Mouse (Mus musculus) embryonic facial prominence, embryonic 10.5 days (tissue): ENCODE data around the gene Noxo1. TPM values are rescaled to one million over a fixed set of nuclear protein-coding genes. Genes with fewer than 3 reads are reported as not detected.

Source experiments
- DNase-seq: peaks from one replicate; pipeline ENCODE4 v3.0.0-alpha.2; 2017; ENCODE audit warnings: low spot score
- H3K27ac ChIP-seq: fragments of 300-500 bp; sonication (generic); replicated peaks from 2 replicates; pipeline ENCODE4 v1.5.1; 2016; ENCODE audit warnings: mild to moderate bottlenecking
- H3K27me3 ChIP-seq: fragments of 300-500 bp; sonication (generic); replicated peaks from 2 replicates; pipeline ENCODE4 v1.6.1; 2016; ENCODE audit warnings: low read depth, mild to moderate bottlenecking; ENCODE audit not compliant: poor library complexity, severe bottlenecking
- H3K36me3 ChIP-seq: fragments of 300-500 bp; sonication (generic); replicated peaks from 2 replicates; pipeline ENCODE4 v1.6.1; 2016; ENCODE audit warnings: mild to moderate bottlenecking, moderate library complexity
- H3K4me1 ChIP-seq: fragments of 300-500 bp; sonication (generic); 2 replicates; pipeline ENCODE4 v1.6.1; 2016
- H3K4me3 ChIP-seq: fragments of 300-500 bp; sonication (generic); 2 replicates; pipeline ENCODE4 v1.5.1; 2016; ENCODE audit warnings: mild to moderate bottlenecking, moderate library complexity
- H3K9me3 ChIP-seq: fragments of 300-500 bp; sonication (generic); 2 replicates; pipeline ENCODE4 v1.6.1; 2016; ENCODE audit warnings: mild to moderate bottlenecking
- WGBS: fragments of 180-500 bp; shearing (Covaris S2); methylation state at CpG from one replicate; pipeline ENCODE4 v1.1.7; 2016; 5-methylcytosine and 5-hydroxymethylcytosine counted together
- polyA plus RNA-seq: library from polyadenylated mRNA; unstranded; fragments of >200 nt; fragmentation: Nextera tagmentation; extraction: Ambion mirVana; gene quantifications from 2 replicates; pipeline ENCODE4 v1.2.1, GENCODE M21; 2016

Gene Noxo1
- 0.72 and 1.9 TPM in 2 replicates for polyA plus RNA-seq

DNA sequence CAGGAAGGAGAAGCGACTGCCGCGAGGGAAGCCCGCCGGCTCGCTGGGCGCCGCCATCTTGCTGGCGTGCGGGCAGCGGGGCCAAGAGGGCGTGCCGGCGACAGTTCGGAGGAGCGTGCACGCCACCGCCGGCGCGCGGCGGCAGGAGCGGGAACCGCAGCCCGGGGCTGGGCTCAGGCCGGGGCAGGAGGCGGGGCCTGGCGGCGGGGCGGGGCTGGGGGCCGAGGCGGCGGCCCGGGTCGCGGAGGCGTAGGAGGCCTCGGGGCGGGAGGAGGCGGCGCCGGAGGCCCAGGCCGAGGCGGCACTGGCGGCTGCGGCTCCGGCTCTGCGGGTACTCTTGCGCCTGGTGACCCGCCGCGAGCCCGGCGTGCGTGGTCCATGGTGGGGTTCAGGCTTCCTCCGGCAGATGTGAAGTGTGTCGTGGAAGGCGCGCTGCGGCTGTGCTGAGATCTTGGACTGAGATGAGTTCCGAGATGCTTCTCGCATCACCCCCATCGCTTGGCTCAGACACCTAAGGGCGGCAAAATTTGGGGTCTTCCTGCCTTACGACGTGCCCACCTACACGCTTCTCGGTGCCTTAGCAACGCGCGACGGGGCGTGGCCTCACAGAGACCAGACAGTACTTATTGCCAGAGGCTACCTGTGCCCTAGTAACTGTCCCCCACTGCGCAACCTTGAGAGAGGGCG is at the start of gene Noxo1, which contains the start of gene Gfer:
TSS of gene Noxo1 (plus strand) at position 224 of the 687 bp plus-strand sequence.
TSS of gene Gfer (minus strand) at position 146 of the 687 bp plus-strand sequence.
- H3K27me3 ChIP-seq, result peaks cover 9% of the 10 kb centered on the region
- H3K36me3 ChIP-seq, result peaks cover 43% of the 10 kb centered on the region
- peak; percentile 94 for DNase-seq
- under 1% methylated on average over 76 of the region's 76 CpGs for WGBS
- H3K27ac ChIP-seq, result peak within 1 kb of the TSS; percentile 93
- peaks cover 39% of the 10 kb centered on the region for H3K4me1 ChIP-seq
- peak within 1 kb of the TSS; percentile 91 for H3K4me3 ChIP-seq
- H3K9me3 ChIP-seq, result no peaks in the 10 kb centered on the region

DNA sequence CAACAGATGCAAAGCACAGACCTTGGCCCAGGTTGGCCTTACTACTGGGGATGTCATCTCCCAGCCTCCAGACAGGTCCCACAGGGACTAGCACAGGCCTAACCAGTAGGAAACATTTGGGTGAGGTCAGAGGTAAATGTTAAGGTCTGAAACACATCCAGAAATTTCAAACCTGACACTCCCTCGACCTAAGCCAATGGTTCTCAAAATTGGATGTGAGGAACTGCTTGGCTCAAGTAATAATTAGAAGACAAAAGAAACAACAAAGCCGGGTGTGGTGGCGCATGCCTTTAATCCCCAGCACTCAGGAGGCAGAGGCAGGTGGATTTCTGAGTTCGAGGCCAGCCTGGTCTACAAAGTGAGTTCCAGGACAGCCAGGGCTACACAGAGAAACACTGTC is 49.7 kb upstream of the Noxo1 start:
- Histone ChIP-seq H3K36me3 (peaks cover 18% of the 10 kb centered on the region), H3K9me3 (no peaks in the 10 kb centered on the region), H3K4me1 (peaks cover 67% of the 10 kb centered on the region), H3K27me3 (peaks cover 39% of the 10 kb centered on the region), H3K4me3 (no peak overlapping the region), H3K27ac (no peak overlapping the region)
- 84% methylated on average over 4 of the region's 4 CpGs for WGBS
- DNase-seq, result no peak

DNA sequence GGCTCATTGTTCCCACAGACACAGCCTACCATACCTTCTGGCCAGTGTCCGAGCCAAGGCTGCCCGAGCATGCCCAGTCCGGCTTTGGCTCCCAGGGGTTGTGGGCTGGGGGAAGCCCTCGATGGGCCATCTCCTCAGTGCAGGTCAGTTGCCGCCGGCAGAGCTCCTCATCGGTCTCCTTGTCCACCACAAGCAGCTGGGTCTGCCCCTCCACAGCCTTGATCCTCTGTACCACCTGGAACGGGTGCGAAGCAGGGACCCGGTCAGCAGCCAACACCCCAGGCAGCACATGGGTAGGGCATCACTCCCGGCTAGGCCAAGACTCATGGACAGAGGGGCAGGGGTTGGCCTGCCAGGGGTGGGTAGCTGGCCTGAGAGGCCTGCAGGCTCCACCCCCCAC is 48.5 kb upstream of the Noxo1 start:
- peaks cover 49% of the 10 kb centered on the region for H3K27me3 ChIP-seq
- no peaks in the 10 kb centered on the region for H3K9me3 ChIP-seq
- 86% methylated on average over 11 of the region's 11 CpGs for WGBS
- peaks cover 8% of the 10 kb centered on the region; the same call in 1 of the 2 replicates for H3K36me3 ChIP-seq
- peak overlapping the region; percentile 88; the same call in 1 of the 2 replicates for H3K4me3 ChIP-seq
- H3K27ac ChIP-seq, result 0 out of 2 replicates have a peak overlapping the region, but pooled peaks have one; percentile 5
- peaks cover 63% of the 10 kb centered on the region for H3K4me1 ChIP-seq
- DNase-seq, result no peak

DNA sequence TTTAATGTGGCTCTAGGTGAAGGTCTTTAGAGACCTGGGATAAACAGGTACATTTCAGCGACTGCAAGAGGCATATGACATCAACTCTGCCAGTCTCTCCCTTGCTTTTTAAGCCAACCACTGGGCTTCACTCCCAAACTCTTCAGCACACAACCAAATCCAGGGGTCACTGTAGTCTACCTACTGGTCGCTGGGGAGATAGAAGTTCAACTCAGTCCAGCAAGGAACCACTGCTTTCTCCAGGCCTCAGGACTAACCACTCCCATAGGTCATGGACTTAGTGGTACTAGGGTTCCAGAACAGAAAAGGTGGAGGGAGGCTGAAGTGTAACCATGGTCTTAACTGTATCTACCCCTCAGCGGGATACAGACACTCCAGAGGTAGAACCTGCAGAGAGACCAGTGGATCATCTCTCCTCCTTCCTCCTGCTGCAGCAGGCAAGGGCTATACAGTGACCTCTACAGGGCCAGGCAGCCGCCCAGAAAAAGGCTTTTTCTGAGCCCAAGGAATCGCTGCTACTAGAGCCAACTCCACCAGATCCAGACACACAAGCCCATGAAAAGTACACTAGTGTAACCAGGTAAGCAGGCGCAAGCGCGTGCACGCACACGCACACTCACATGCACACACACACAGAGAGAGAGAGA is 47.2 kb upstream of the Noxo1 start:
- no peak for DNase-seq
- H3K9me3 ChIP-seq, result no peaks in the 10 kb centered on the region
- peaks cover 53% of the 10 kb centered on the region for H3K27me3 ChIP-seq
- peaks cover 5% of the 10 kb centered on the region; the same call in 1 of the 2 replicates for H3K36me3 ChIP-seq
- 0 out of 2 replicates have a peak overlapping the region, but pooled peaks have one; percentile 87 for H3K27ac ChIP-seq
- peak overlapping the region; percentile 88 for H3K4me3 ChIP-seq
- WGBS, result 72% methylated on average over 10 of the region's 10 CpGs
- H3K4me1 ChIP-seq, result peaks cover 51% of the 10 kb centered on the region

DNA sequence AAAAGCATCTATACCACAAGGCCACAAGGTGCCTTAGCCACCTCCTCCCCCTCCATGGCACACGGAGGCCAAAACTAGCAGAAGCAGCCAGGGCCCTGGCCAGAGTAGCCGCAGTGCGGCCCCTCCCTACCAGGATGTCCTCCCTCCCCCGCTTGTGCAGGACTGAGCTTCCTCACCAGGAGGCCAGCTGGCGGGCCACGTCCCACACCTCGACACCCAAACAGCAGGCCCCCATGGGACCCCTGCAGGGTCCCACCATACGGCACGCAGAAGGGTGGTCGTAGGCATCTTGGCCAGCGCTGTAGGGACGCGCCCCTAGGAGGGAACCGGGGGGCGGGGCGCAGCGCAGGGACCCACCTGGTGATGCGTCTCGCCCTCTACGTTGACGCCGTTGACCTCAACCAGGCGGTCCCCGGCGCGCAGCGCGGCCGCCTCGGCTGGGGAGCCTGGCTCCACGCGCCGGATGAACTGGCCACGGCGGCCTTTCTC is 46.4 kb upstream of the Noxo1 start:
- peak overlapping the region; percentile 88 for H3K4me3 ChIP-seq
- H3K27ac ChIP-seq, result peak overlapping the region; percentile 87
- no peaks in the 10 kb centered on the region for H3K9me3 ChIP-seq
- DNase-seq, result peak; percentile 59
- WGBS, result under 1% methylated on average over 35 of the region's 35 CpGs
- H3K27me3 ChIP-seq, result peaks cover 53% of the 10 kb centered on the region
- peaks cover 2% of the 10 kb centered on the region; the same call in 1 of the 2 replicates for H3K36me3 ChIP-seq
- H3K4me1 ChIP-seq, result peaks cover 46% of the 10 kb centered on the region

DNA sequence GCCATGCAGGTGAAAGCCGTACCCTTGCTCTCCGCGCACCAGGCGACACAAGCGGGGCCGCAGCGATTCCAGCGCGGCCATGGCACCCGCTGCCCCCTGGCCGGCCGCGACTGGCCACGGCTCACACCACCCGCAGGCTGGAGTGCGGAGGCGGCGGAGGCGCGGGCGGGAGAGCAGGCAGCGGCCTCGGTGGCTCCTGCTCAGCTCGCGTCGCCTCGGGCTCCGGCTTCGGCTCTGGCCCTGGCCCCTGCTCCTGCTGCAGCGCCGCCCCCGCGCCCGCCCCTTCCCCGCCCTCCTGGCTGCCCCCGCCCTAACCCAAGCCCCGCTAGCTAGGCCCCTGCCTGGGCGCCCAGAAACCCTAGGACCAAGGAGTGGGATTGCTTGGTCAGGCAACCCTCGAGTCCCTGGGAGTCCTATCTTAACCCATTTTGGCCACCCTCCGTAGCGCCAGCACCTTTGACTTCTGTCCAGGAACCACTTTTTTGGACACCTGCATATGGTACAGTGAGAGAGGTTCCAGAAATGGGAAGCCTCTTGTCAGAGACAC is 45.9 kb upstream of the Noxo1 start, which contains the start of gene Slc9a3r2:
TSS of gene Slc9a3r2 (minus strand) at position 258 of the 547 bp plus-strand sequence.
- DNase-seq, result peak; percentile 84
- peaks cover 2% of the 10 kb centered on the region; the same call in 1 of the 2 replicates for H3K36me3 ChIP-seq
- peak within 1 kb of the TSS; percentile 88 for H3K4me3 ChIP-seq
- H3K4me1 ChIP-seq, result peaks cover 41% of the 10 kb centered on the region
- no peaks in the 10 kb centered on the region for H3K9me3 ChIP-seq
- peak within 1 kb of the TSS; percentile 87 for H3K27ac ChIP-seq
- H3K27me3 ChIP-seq, result peaks cover 57% of the 10 kb centered on the region
- WGBS, result under 1% methylated on average over 41 of the region's 41 CpGs

DNA sequence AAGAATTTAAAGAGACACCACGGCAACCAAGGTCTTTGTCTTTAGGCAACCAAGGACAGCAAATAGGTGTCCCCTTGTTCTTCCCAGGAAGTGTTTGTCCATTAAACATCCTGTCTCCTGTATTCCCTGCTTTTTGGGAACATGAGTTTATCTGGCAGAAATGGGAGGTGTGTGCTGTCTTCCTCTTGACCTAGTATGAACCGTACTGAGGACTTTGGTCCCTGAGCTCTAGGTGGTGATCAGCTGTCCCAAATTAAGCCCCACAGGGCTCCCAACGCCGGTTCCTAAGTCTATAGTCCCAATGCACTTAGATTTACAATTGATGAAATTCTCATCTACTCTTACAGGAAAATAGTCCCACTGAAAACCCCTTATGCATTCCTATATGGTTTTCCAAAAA is 45.3 kb upstream of the Noxo1 start:
- H3K4me1 ChIP-seq, result peaks cover 35% of the 10 kb centered on the region
- H3K27me3 ChIP-seq, result peaks cover 62% of the 10 kb centered on the region
- no peaks in the 10 kb centered on the region for H3K9me3 ChIP-seq
- DNase-seq, result no peak
- H3K27ac ChIP-seq, result peak overlapping the region; percentile 87; the same call in 1 of the 2 replicates
- WGBS, result 79% methylated on average over 4 of the region's 4 CpGs
- H3K36me3 ChIP-seq, result no peaks in the 10 kb centered on the region; the same call in 1 of the 2 replicates
- H3K4me3 ChIP-seq, result peak overlapping the region; percentile 88; the same call in 1 of the 2 replicates

DNA sequence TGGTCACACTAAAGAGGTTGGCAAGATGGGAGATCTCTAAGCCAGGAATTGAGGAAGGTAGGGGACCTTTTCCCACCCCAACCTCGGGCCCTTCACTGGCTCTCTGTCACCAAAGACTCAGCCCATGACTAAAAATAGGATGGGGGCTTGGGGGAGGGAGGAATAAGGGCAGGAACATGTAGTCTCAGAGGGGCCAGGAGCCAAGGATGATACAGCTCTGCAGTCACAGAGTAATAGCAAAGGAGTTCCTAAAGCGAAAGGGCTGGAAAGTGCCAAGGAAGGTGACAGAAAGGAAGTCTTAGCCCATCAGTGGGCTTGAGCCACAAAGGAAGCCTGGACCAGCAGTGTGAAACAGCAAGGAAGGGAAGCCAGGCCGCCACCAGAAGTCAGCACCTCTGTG is 44.2 kb upstream of the Noxo1 start:
- Histone ChIP-seq H3K36me3 (no peaks in the 10 kb centered on the region; the same call in 1 of the 2 replicates), H3K4me3 (no peak overlapping the region), H3K27me3 (peaks cover 72% of the 10 kb centered on the region), H3K9me3 (no peaks in the 10 kb centered on the region), H3K27ac (no peak overlapping the region), H3K4me1 (peaks cover 35% of the 10 kb centered on the region)
- WGBS, result 81% methylated on average over 3 of the region's 3 CpGs
- no peak for DNase-seq

DNA sequence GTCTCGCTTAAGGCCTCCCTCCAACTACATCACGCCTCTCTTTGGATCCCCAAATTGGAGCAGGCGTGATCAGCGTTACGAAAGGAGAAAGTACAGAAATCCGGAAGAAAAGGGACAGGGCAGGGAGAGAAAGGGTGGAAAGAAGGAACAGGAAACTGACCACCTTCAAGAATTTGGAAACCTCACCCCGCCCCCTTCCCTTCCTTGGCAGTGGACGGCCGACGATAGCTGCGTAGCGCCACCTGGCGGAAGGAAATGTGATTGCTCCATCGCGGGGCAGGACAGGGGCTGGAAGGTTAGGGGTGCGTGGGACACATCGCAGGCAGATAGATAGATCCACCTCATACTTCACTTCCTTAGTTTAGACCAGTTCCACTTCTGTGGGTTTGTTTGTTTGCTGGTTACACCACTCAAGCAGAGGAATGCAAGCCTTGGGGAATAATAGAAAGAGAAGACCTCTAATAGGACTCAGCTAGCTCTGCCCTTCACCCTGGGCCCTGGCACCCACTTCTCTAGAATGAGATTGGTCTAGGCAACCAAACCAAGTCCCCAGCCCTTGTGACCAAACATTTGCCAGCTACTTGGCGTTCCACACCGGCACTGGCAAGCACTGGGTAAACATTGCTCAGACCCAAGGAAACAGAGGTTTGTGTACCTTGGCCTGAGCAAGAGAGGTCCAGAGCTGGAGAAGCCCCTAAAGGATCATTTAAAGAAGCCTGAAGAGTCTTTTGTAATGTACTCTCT is 41.9 kb upstream of the Noxo1 start:
- peak overlapping the region; percentile 66 for H3K27ac ChIP-seq
- no peaks in the 10 kb centered on the region for H3K9me3 ChIP-seq
- H3K4me1 ChIP-seq, result peaks cover 39% of the 10 kb centered on the region
- H3K4me3 ChIP-seq, result peak overlapping the region; percentile 50
- 5% methylated on average over 19 of the region's 19 CpGs for WGBS
- H3K27me3 ChIP-seq, result peaks cover 78% of the 10 kb centered on the region
- no peaks in the 10 kb centered on the region for H3K36me3 ChIP-seq
- peak; percentile 90 for DNase-seq

DNA sequence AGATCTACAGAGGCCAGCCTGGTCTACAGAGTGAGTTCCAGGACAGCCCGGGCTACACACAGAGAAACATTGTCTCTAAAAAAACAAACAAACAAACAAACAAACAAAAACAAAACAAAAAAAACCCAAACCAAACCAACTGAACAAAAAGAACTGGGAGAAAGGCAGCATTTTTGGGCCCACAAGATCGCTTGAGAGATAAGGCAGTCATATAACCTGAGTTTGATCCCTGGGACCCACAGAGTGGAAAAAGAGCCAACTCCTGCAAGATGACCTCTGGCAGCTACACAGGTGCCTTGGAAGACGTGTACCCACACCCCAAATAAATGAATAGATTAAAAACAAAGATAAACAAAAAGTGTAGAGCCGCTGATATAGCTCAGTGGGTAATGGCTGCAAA is 41.1 kb upstream of the Noxo1 start:
- Histone ChIP-seq H3K9me3 (no peaks in the 10 kb centered on the region), H3K4me1 (peaks cover 31% of the 10 kb centered on the region), H3K27me3 (peaks cover 79% of the 10 kb centered on the region), H3K4me3 (no peak overlapping the region), H3K27ac (no peak overlapping the region), H3K36me3 (no peaks in the 10 kb centered on the region)
- no peak for DNase-seq
- WGBS, result 77% methylated on average over 4 of the region's 4 CpGs

DNA sequence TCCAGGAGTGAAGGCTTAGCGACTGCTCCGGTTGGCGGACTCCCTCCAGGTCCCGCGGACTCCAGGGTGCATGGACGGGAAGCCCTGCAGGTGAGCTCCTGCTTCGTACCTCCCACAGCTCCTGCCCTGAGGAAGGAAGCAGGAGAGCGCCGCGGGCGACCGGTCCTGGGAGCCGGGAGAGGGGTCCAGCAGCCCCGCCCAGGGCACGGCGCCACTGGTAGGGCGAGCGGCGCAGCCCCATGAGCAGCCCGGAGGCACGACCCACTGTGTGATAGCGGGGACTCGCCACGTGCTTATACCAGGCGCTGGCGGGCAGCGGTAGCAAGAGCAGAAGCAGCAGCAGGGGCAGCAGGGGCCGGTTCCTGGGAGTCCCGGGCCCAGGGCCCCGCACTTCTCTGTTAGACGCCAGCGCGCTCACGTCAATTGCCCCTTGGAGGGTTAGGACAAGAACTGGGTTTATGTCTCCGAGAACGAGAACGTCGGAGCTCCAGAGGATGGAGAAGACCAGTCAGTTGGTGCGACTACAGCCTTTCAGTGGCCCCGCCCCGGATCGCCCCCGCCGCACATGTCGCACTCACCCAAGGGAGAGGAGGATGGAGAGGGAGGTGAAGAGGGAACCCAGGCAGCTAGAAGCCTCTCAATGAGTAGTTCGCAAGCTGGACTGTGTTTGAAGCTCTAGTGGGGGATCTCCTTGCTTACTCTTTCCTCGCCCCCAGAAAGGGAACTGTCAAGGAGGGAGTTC is 37.8 kb upstream of the Noxo1 start, which contains the start of gene Npw:
TSS of gene Npw (minus strand) at position 441 of the 742 bp plus-strand sequence.
- Histone ChIP-seq H3K27ac (peak within 1 kb of the TSS; percentile 45; the same call in 1 of the 2 replicates), H3K9me3 (no peaks in the 10 kb centered on the region), H3K36me3 (no peaks in the 10 kb centered on the region), H3K4me3 (peak within 1 kb of the TSS; percentile 61), H3K4me1 (peaks cover 23% of the 10 kb centered on the region), H3K27me3 (peaks cover 63% of the 10 kb centered on the region)
- WGBS, result 1% methylated on average over 47 of the region's 47 CpGs
- peak; percentile 60 for DNase-seq
